Mouse (Mus musculus): ENCODE results near the gene Mapk7.

The Mapk7 gene

DNA sequence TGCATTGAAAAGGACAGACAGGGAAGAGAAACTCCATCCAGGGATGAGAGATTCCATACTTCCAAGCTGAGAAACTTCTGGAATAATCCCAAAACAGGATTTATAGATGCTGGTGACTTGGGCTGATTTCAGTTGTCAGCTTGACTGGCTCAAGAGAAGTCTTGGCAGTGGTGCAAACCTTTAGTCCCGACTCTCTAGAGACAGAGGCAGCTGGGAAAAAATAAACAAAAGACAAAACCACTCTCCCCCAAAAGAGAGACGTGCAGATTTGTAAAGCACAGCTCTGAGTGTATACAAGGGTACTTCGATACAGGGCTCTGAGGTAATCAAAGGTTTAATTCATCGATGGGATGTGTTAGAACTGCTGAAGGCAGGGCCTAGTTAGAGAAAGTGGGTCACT is 28.8 kb downstream of the Mapk7 start:
- no peak for DNase-seq (ENCODE audit: low spot score)

DNA sequence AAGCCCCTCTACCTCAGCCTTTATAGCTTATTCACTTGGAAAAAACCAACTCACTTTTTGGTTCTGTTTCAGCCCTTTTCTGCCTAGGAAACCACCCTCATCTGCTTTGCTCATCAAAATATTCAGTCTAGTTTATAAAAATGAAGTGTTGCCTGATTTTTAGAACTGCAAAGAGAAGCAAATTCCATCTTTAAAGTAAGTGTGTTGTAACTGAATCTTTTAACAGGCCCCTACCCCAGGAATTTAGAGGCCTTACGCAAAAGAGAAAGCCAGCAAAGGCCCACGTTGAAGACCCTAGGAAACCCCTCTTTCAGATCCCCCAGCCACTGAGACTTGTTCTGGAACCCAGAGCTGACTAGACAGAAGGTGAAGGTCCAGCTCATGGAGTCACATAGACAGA is 30.1 kb downstream of the Mapk7 start:
- DNase-seq (ENCODE audit: low spot score), result no peak

- no peak for DNase-seq (ENCODE audit: low spot score)
Measured at GRCm38 (mm10) chr11:61449499-61450292, 44.5 kb downstream of the Mapk7 start.

- DNase-seq (ENCODE audit: low spot score), result no peak
Measured at GRCm38 (mm10) chr11:61448599-61449225, 45.5 kb downstream of the Mapk7 start.

GRCm38 (mm10) chr11:61448041-61448440 is 46.2 kb downstream of the Mapk7 start:
- no peak for DNase-seq (ENCODE audit: low spot score)

DNA sequence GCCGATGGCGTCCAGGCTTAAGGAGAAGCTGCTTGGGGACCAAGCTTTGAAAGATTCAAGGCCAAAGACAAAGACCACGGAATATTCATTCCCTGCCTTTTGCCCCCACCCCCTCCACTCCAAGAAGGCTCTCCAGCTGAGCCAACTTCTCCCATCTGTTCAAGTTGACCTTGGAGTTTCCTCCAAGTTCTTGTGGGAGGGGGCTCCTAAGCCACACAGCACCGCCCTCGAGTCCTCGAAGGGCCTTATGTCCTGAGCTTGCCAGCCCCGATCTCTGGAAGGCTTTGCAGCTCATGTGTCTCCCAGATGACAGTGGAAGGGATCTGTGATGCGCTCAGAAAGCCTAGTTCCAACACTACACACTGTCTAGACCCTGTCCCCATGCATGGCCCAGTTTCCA is 46.9 kb downstream of the Mapk7 start:
- DNase-seq (ENCODE audit: low spot score), result no peak

DNA sequence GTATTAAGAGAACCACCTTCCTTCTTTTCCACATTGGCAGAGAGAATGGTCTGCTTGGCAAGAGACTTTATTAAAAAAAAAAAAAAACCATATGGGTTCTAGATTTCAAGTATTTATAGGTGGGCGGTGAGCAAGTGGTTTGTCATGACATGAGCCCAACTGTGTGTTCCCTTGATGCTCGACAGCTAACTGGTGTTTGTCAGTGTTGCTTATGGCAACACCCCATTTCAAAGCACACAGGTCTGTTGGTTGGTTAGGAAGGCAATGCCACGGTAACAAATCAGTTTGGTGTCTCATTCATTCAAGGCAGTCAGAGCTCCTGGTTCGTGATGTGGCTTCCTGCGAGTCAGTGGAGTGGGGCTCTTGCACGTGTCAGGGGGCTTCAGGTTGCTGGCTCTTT is 50.4 kb downstream of the Mapk7 start:
- no peak for DNase-seq (ENCODE audit: low spot score)

DNA sequence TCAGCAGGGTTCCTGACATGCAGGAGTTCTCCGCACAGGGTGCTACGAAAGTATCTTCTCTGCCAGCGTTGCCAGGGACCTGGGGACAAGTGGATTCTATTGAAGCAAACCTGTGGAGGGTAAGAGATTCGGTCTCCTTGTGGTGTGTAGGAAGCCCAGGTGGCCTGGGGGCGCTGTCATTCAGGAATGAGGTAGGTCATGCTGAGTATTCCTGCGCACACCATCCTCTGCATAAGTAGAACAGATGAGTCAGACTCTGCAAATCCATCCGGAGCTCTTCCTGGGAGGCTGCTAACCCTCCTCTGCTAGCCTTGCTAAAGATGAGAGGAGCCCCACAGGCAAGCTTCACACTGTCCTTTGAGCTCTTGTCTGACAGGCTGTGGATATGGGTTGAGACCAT is 52.5 kb downstream of the Mapk7 start:
- DNase-seq (ENCODE audit: low spot score), result no peak

DNA sequence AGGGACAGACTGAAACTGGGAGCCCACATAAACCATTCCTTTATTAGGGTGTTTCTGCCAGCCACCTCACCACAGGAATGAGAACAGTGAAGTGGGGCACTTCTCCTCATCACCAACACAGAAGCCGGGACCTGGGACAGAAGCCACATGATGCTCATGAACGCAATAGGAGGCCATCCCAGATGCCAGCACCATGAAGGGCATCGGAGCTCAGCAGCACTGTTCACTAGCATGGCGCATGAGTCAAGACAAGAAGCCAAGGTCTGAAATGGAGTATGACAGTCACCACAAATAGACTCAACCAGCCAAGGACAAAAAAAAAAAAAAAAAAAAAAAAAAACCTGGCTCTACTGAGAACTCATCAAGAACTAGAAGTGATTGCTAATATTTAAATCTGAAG is 53.8 kb downstream of the Mapk7 start:
- no peak for DNase-seq (ENCODE audit: low spot score)

GRCm38 (mm10) chr11:61439170-61439569 is 55.0 kb downstream of the Mapk7 start:
- no peak for DNase-seq (ENCODE audit: low spot score)
